Mouse (Mus musculus): ENCODE data around the gene Fam50b. TPM values are rescaled to one million over a fixed set of nuclear protein-coding genes. Genes with fewer than 3 reads are reported as not detected.

The Fam50b gene
- total and polyA plus RNA-seq, 2 experiments from 2014 or later = not detected

GRCm38 (mm10) chr13:34700091-34700490 is 34.6 kb upstream of the Fam50b start:
- H3K4me1 ChIP-seq (ENCODE audit: control insufficient read depth, insufficient read depth) = no peaks in the 10 kb centered on the region
- H3K9ac ChIP-seq (replicated peaks; ENCODE audit: low read depth, low read length) = no peak overlapping the region
- no peak overlapping the region for H3K4me2 ChIP-seq (ENCODE audit: low read depth, low read length)
- no peaks in the 10 kb centered on the region for H3K36me3 ChIP-seq (replicated peaks; ENCODE audit: control insufficient read depth, insufficient read depth, low read length)
- 50% methylated on average over 2 of the region's 2 CpGs for WGBS
- no peak overlapping the region for H3K27ac ChIP-seq (ENCODE audit: low read depth)
- no peak overlapping the region for H3K4me3 ChIP-seq (ENCODE audit: low read depth, low read length)
- ATAC-seq (ENCODE audit: insufficient read depth, low read depth) = no peak
- TF ChIP-seq CTCF (IDR thresholded peaks at IDR 0.05; ENCODE audit: low read depth) (no peak), EP300 (IDR thresholded peaks at IDR 0.05; ENCODE audit: low read depth) (no peak)
- no peaks in the 10 kb centered on the region for H3K9me3 ChIP-seq (replicated peaks; ENCODE audit: control insufficient read depth, low read length)
- no peaks in the 10 kb centered on the region for H3K27me3 ChIP-seq (ENCODE audit: control insufficient read depth, insufficient read depth, low read length)
- no peak for DNase-seq (ENCODE audit: low spot score)

DNA sequence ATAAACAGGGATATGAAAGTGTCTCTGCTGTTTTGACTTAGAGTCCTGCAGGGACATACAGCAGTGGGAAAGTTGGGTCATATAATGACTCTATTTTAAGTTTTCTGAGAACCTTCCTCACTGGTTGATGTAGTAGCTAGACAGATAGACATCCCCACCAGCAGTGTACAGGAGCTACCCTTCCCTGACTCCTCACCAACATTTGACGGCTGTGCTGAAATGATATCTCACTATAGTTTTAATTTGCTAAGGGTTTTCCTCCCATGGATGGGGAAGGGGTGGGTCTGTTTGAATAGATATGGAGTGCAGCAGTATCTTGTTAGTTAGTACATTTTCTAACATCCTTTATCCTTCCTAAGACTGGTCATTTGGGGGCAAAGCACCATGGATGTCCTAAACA is 34.0 kb upstream of the Fam50b start:
- no peaks in the 10 kb centered on the region for H3K4me1 ChIP-seq (ENCODE audit: control insufficient read depth, insufficient read depth)
- H3K27ac ChIP-seq (ENCODE audit: low read depth) = no peak overlapping the region
- ATAC-seq (ENCODE audit: insufficient read depth, low read depth) (no peak), DNase-seq (ENCODE audit: low spot score) (no peak)
- H3K27me3 ChIP-seq (ENCODE audit: control insufficient read depth, insufficient read depth, low read length) = no peaks in the 10 kb centered on the region
- no peak overlapping the region for H3K4me3 ChIP-seq (ENCODE audit: low read depth, low read length)
- no peaks in the 10 kb centered on the region for H3K36me3 ChIP-seq (replicated peaks; ENCODE audit: control insufficient read depth, insufficient read depth, low read length)
- H3K9ac ChIP-seq (replicated peaks; ENCODE audit: low read depth, low read length) = no peak overlapping the region
- 63% methylated on average over 1 of the region's 1 CpGs for whole genome bisulfite sequencing
- no peak overlapping the region for H3K4me2 ChIP-seq (ENCODE audit: low read depth, low read length)
- TF ChIP-seq CTCF (IDR thresholded peaks at IDR 0.05; ENCODE audit: low read depth) = no peak
- no peak for TF ChIP-seq EP300 (IDR thresholded peaks at IDR 0.05; ENCODE audit: low read depth)
- no peaks in the 10 kb centered on the region for H3K9me3 ChIP-seq (replicated peaks; ENCODE audit: control insufficient read depth, low read length)

- no peaks in the 10 kb centered on the region for H3K27me3 ChIP-seq (ENCODE audit: control insufficient read depth, insufficient read depth, low read length)
- H3K36me3 ChIP-seq (replicated peaks; ENCODE audit: control insufficient read depth, insufficient read depth, low read length) = no peaks in the 10 kb centered on the region
- 46% methylated on average over 2 of the region's 2 CpGs for WGBS
- DNase-seq (ENCODE audit: low spot score) = no peak
- no peak for ATAC-seq (ENCODE audit: insufficient read depth, low read depth)
- no peaks in the 10 kb centered on the region for H3K4me1 ChIP-seq (ENCODE audit: control insufficient read depth, insufficient read depth)
- TF ChIP-seq CTCF (IDR thresholded peaks at IDR 0.05; ENCODE audit: low read depth) (no peak), EP300 (IDR thresholded peaks at IDR 0.05; ENCODE audit: low read depth) (no peak)
- no peak overlapping the region for H3K9ac ChIP-seq (replicated peaks; ENCODE audit: low read depth, low read length)
- no peak overlapping the region for H3K4me3 ChIP-seq (ENCODE audit: low read depth, low read length)
- H3K9me3 ChIP-seq (replicated peaks; ENCODE audit: control insufficient read depth, low read length) = no peaks in the 10 kb centered on the region
- H3K4me2 ChIP-seq (ENCODE audit: low read depth, low read length) = no peak overlapping the region
- H3K27ac ChIP-seq (ENCODE audit: low read depth) = no peak overlapping the region
These were observed 31.3 kb upstream of the Fam50b start for GRCm38 (mm10) chr13:34703301-34703700.

- Histone ChIP-seq H3K9ac (replicated peaks; ENCODE audit: low read depth, low read length) (no peak overlapping the region), H3K4me1 (ENCODE audit: control insufficient read depth, insufficient read depth) (no peaks in the 10 kb centered on the region), H3K27me3 (ENCODE audit: control insufficient read depth, insufficient read depth, low read length) (no peaks in the 10 kb centered on the region), H3K27ac (ENCODE audit: low read depth) (no peak overlapping the region), H3K4me3 (ENCODE audit: low read depth, low read length) (no peak overlapping the region), H3K4me2 (ENCODE audit: low read depth, low read length) (no peak overlapping the region), H3K9me3 (replicated peaks; ENCODE audit: control insufficient read depth, low read length) (no peaks in the 10 kb centered on the region), H3K36me3 (replicated peaks; ENCODE audit: control insufficient read depth, insufficient read depth, low read length) (no peaks in the 10 kb centered on the region)
- 64% methylated on average over 1 of the region's 1 CpGs for WGBS
- no peak for DNase-seq (ENCODE audit: low spot score)
- ATAC-seq (ENCODE audit: insufficient read depth, low read depth) = no peak
- TF ChIP-seq CTCF (IDR thresholded peaks at IDR 0.05; ENCODE audit: low read depth) = no peak
- no peak for TF ChIP-seq EP300 (IDR thresholded peaks at IDR 0.05; ENCODE audit: low read depth)
These were observed 30.9 kb upstream of the Fam50b start for GRCm38 (mm10) chr13:34703795-34704194.

DNA sequence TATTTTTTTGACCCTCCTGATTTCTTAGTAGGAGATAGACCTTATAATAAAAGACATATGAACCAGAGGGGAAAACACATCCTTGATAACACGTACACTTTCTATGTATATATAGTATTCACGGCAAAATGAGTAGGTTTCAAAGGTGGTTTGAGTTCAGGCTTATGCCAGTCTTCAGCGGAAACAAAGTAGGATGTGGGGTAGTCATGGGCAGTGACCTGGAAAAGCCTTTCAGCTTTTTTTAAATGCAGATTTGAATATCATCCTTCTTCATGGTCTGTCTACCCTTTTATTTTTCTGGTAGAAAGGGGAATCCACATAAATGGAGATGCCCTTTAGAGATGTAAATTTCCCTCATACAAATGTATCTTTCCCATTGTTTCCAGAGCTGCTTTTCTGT is 29.8 kb upstream of the Fam50b start:
- DNase-seq (ENCODE audit: low spot score) = no peak
- Histone ChIP-seq H3K27ac (ENCODE audit: low read depth) (no peak overlapping the region), H3K4me1 (ENCODE audit: control insufficient read depth, insufficient read depth) (no peaks in the 10 kb centered on the region), H3K9me3 (replicated peaks; ENCODE audit: control insufficient read depth, low read length) (no peaks in the 10 kb centered on the region), H3K27me3 (ENCODE audit: control insufficient read depth, insufficient read depth, low read length) (no peaks in the 10 kb centered on the region), H3K4me3 (ENCODE audit: low read depth, low read length) (no peak overlapping the region), H3K36me3 (replicated peaks; ENCODE audit: control insufficient read depth, insufficient read depth, low read length) (no peaks in the 10 kb centered on the region), H3K4me2 (ENCODE audit: low read depth, low read length) (no peak overlapping the region), H3K9ac (replicated peaks; ENCODE audit: low read depth, low read length) (no peak overlapping the region)
- 83% methylated on average over 3 of the region's 3 CpGs for WGBS
- TF ChIP-seq CTCF (IDR thresholded peaks at IDR 0.05; ENCODE audit: low read depth) = no peak
- no peak for TF ChIP-seq EP300 (IDR thresholded peaks at IDR 0.05; ENCODE audit: low read depth)
- ATAC-seq (ENCODE audit: insufficient read depth, low read depth) = no peak

DNA sequence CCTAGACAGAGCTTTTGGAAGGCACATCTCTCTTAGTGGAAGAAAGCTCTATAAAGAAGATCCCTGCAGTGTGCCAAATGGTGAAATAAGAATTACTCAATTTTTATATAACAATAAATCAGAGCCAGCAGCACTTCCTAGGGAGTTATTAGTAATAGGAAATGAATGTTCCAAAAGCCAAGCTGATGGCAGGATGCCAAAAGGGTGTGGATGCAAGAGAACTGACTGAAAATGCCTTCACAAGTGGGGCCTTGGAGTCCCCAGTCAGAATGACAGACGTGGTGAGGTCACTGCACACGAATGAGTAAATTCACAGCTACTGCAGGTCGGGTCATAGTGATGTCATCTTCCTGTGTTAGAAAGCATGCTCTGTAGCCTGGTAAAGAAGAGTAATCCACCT is 25.7 kb upstream of the Fam50b start:
- peak; percentile 91 for ATAC-seq (ENCODE audit: insufficient read depth, low read depth)

More for the DNA sequence above, 25.7 kb upstream of the Fam50b start:
- H3K4me3 ChIP-seq (ENCODE audit: low read depth, low read length) = no peak overlapping the region
- peak overlapping the region; percentile 61; the same call in 1 of the 2 replicates for H3K27ac ChIP-seq (ENCODE audit: low read depth)
- no peaks in the 10 kb centered on the region for H3K27me3 ChIP-seq (ENCODE audit: control insufficient read depth, insufficient read depth, low read length)
- H3K4me2 ChIP-seq (ENCODE audit: low read depth, low read length) = no peak overlapping the region
- peak; percentile 71 for TF ChIP-seq EP300 (IDR thresholded peaks at IDR 0.05; ENCODE audit: low read depth)
- TF ChIP-seq CTCF (IDR thresholded peaks at IDR 0.05; ENCODE audit: low read depth) = no peak
- no peak overlapping the region for H3K9ac ChIP-seq (replicated peaks; ENCODE audit: low read depth, low read length)
- no peaks in the 10 kb centered on the region for H3K4me1 ChIP-seq (ENCODE audit: control insufficient read depth, insufficient read depth)
- no peaks in the 10 kb centered on the region for H3K36me3 ChIP-seq (replicated peaks; ENCODE audit: control insufficient read depth, insufficient read depth, low read length)
- H3K9me3 ChIP-seq (replicated peaks; ENCODE audit: control insufficient read depth, low read length) = no peaks in the 10 kb centered on the region
- 9% methylated on average over 3 of the region's 3 CpGs for WGBS
- DNase-seq (ENCODE audit: low spot score) = peak; percentile 75

All from heart, postnatal 0 days (tissue).